Mouse (Mus musculus): ENCODE data around the gene Runx1. TPM values are rescaled to one million over a fixed set of nuclear protein-coding genes. Genes with fewer than 3 reads are reported as not detected.
A peak's percentile ranks its signal among the peaks of the same experiment; 100 is the strongest.

Gene Runx1
- polyA plus RNA-seq, 1 experiment from 2014 or later: 0.94 TPM

- H3K27ac ChIP-seq (ENCODE audit: low read depth, low read length): no peak overlapping the region
- H3K36me3 ChIP-seq (ENCODE audit: control insufficient read depth, insufficient read depth, low read length): no peaks in the 10 kb centered on the region
- no peak overlapping the region for H3K4me3 ChIP-seq (ENCODE audit: low read length)
- no peak for ATAC-seq
- no peak overlapping the region for H3K9ac ChIP-seq (ENCODE audit: low read depth, low read length)
- no peak overlapping the region for H3K4me2 ChIP-seq (ENCODE audit: low read length)
- no peaks in the 10 kb centered on the region; the same call in 1 of the 2 replicates for H3K27me3 ChIP-seq (replicated peaks; ENCODE audit: control insufficient read depth, insufficient read depth, low read length)
- peaks cover 5% of the 10 kb centered on the region; the same call in 1 of the 2 replicates for H3K4me1 ChIP-seq (ENCODE audit: control insufficient read depth, insufficient read depth, low read depth, low read length)
- 76% methylated on average over 12 of the region's 12 CpGs for WGBS
- H3K9me3 ChIP-seq (ENCODE audit: control insufficient read depth, low read length): no peaks in the 10 kb centered on the region
Observed at GRCm38 (mm10) chr16:92611641-92612149, 214.3 kb downstream of the Runx1 start.

- no peak for ATAC-seq
- Histone ChIP-seq H3K9me3 (ENCODE audit: control insufficient read depth, low read length) (no peaks in the 10 kb centered on the region), H3K36me3 (ENCODE audit: control insufficient read depth, insufficient read depth, low read length) (no peaks in the 10 kb centered on the region), H3K4me1 (ENCODE audit: control insufficient read depth, insufficient read depth, low read depth, low read length) (peaks cover 8% of the 10 kb centered on the region; the same call in 1 of the 2 replicates), H3K27me3 (replicated peaks; ENCODE audit: control insufficient read depth, insufficient read depth, low read length) (no peaks in the 10 kb centered on the region; the same call in 1 of the 2 replicates), H3K9ac (ENCODE audit: low read depth, low read length) (no peak overlapping the region), H3K4me2 (ENCODE audit: low read length) (no peak overlapping the region), H3K27ac (ENCODE audit: low read depth, low read length) (no peak overlapping the region), H3K4me3 (ENCODE audit: low read length) (no peak overlapping the region)
- 51% methylated on average over 8 of the region's 8 CpGs for WGBS
Observed at GRCm38 (mm10) chr16:92610464-92610863, 215.5 kb downstream of the Runx1 start.

DNA sequence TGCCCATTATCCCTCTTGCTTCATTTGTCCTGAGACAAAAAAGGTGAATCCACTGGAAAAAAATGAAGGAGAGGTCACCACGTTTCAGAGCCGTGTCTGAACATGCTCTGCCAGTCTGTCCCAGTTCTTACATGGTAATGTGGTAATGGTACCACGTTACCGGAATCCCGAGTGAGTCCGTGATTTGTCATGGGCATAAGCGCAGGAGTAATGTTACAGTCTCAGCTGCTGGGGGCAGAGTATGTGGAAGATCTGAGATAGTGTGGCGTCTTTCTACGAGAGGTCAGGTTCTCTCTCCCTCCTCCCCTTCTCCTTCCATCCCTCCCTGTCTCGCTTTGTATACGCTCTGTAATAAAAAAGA lies 216.3 kb downstream of the Runx1 start:
- ATAC-seq: no peak
- Histone ChIP-seq H3K36me3 (ENCODE audit: control insufficient read depth, insufficient read depth, low read length) (no peaks in the 10 kb centered on the region), H3K27me3 (replicated peaks; ENCODE audit: control insufficient read depth, insufficient read depth, low read length) (no peaks in the 10 kb centered on the region; the same call in 1 of the 2 replicates), H3K4me2 (ENCODE audit: low read length) (no peak overlapping the region), H3K4me1 (ENCODE audit: control insufficient read depth, insufficient read depth, low read depth, low read length) (peaks cover 10% of the 10 kb centered on the region; the same call in 1 of the 2 replicates), H3K9ac (ENCODE audit: low read depth, low read length) (no peak overlapping the region), H3K9me3 (ENCODE audit: control insufficient read depth, low read length) (no peaks in the 10 kb centered on the region), H3K27ac (ENCODE audit: low read depth, low read length) (no peak overlapping the region), H3K4me3 (ENCODE audit: low read length) (no peak overlapping the region)
- 59% methylated on average over 11 of the region's 11 CpGs for WGBS

GRCm38 (mm10) chr16:92609006-92609716 lies 216.8 kb downstream of the Runx1 start:
- no peak overlapping the region for H3K9ac ChIP-seq (ENCODE audit: low read depth, low read length)
- no peak overlapping the region for H3K4me3 ChIP-seq (ENCODE audit: low read length)
- H3K4me1 ChIP-seq (ENCODE audit: control insufficient read depth, insufficient read depth, low read depth, low read length): peaks cover 10% of the 10 kb centered on the region; the same call in 1 of the 2 replicates
- H3K36me3 ChIP-seq (ENCODE audit: control insufficient read depth, insufficient read depth, low read length): no peaks in the 10 kb centered on the region
- ATAC-seq: no peak
- no peak overlapping the region for H3K4me2 ChIP-seq (ENCODE audit: low read length)
- H3K9me3 ChIP-seq (ENCODE audit: control insufficient read depth, low read length): no peaks in the 10 kb centered on the region
- WGBS: 20% methylated on average over 8 of the region's 8 CpGs
- peaks cover under 1% of the 10 kb centered on the region for H3K27me3 ChIP-seq (replicated peaks; ENCODE audit: control insufficient read depth, insufficient read depth, low read length)
- H3K27ac ChIP-seq (ENCODE audit: low read depth, low read length): no peak overlapping the region

DNA sequence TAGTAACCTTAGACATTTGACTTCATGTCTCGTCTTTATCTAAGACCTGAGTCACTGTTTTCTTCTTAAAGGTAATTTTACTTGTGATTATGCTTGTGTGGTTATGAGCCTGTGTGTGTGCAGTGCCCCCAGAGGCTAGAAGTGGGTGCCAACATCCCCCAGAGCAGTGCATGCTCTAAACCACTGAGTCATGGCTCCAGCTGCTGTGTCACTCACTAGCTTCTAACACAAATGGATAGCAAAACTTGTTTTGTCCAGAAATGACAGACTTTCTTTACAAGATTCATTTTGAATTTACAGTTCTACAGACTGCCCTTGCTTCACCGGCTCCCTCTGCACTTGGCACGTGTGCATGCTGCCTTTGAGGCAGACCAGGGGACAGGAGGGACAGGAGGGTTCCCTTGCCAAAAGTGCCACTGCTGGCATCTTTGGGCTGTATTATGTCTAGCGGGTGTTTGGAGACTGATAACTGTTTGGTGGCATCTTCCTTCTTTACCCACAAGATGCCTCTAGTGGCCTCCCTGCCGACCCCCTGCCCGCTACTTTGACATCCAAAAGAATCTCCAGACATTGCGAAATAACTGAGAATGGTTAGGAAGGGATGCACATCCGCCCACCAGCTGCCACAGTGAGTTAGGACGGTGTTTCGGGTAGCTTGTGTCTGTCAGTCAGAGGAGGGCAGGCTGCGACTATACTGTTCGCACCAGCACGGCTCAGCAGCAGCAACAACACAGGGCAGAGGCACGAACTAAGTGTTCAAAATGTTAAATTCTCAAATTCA lies 217.6 kb downstream of the Runx1 start:
- 53% methylated on average over 14 of the region's 14 CpGs for whole genome bisulfite sequencing
- peaks cover 10% of the 10 kb centered on the region; the same call in 1 of the 2 replicates for H3K4me1 ChIP-seq (ENCODE audit: control insufficient read depth, insufficient read depth, low read depth, low read length)
- H3K27ac ChIP-seq (ENCODE audit: low read depth, low read length): no peak overlapping the region
- no peaks in the 10 kb centered on the region for H3K9me3 ChIP-seq (ENCODE audit: control insufficient read depth, low read length)
- H3K36me3 ChIP-seq (ENCODE audit: control insufficient read depth, insufficient read depth, low read length): no peaks in the 10 kb centered on the region
- H3K27me3 ChIP-seq (replicated peaks; ENCODE audit: control insufficient read depth, insufficient read depth, low read length): peaks cover 3% of the 10 kb centered on the region
- no peak overlapping the region for H3K4me3 ChIP-seq (ENCODE audit: low read length)
- ATAC-seq: no peak
- H3K9ac ChIP-seq (ENCODE audit: low read depth, low read length): no peak overlapping the region
- H3K4me2 ChIP-seq (ENCODE audit: low read length): no peak overlapping the region

- Histone ChIP-seq H3K9me3 (ENCODE audit: control insufficient read depth, low read length) (no peaks in the 10 kb centered on the region), H3K27ac (ENCODE audit: low read depth, low read length) (no peak overlapping the region), H3K9ac (ENCODE audit: low read depth, low read length) (no peak overlapping the region), H3K4me1 (ENCODE audit: control insufficient read depth, insufficient read depth, low read depth, low read length) (peaks cover 10% of the 10 kb centered on the region; the same call in 1 of the 2 replicates), H3K4me2 (ENCODE audit: low read length) (no peak overlapping the region), H3K27me3 (replicated peaks; ENCODE audit: control insufficient read depth, insufficient read depth, low read length) (peaks cover 3% of the 10 kb centered on the region), H3K4me3 (ENCODE audit: low read length) (no peak overlapping the region), H3K36me3 (ENCODE audit: control insufficient read depth, insufficient read depth, low read length) (no peaks in the 10 kb centered on the region)
- 83% methylated on average over 7 of the region's 7 CpGs for WGBS
- ATAC-seq: 0 out of 2 replicates have a peak, but pooled peaks have one; percentile 24
Observed at GRCm38 (mm10) chr16:92606491-92606965, 219.4 kb downstream of the Runx1 start.

GRCm38 (mm10) chr16:92605606-92606490 lies 220.1 kb downstream of the Runx1 start:
- Histone ChIP-seq H3K36me3 (ENCODE audit: control insufficient read depth, insufficient read depth, low read length) (no peaks in the 10 kb centered on the region), H3K27me3 (replicated peaks; ENCODE audit: control insufficient read depth, insufficient read depth, low read length) (peaks cover 3% of the 10 kb centered on the region), H3K9ac (ENCODE audit: low read depth, low read length) (peak overlapping the region; percentile 61), H3K4me2 (ENCODE audit: low read length) (peak overlapping the region; percentile 70), H3K9me3 (ENCODE audit: control insufficient read depth, low read length) (no peaks in the 10 kb centered on the region), H3K4me1 (ENCODE audit: control insufficient read depth, insufficient read depth, low read depth, low read length) (peaks cover 10% of the 10 kb centered on the region; the same call in 1 of the 2 replicates), H3K4me3 (ENCODE audit: low read length) (peak overlapping the region; percentile 47), H3K27ac (ENCODE audit: low read depth, low read length) (no peak overlapping the region)
- 10% methylated on average over 59 of the region's 64 CpGs for WGBS
- peak; percentile 79 for ATAC-seq

DNA sequence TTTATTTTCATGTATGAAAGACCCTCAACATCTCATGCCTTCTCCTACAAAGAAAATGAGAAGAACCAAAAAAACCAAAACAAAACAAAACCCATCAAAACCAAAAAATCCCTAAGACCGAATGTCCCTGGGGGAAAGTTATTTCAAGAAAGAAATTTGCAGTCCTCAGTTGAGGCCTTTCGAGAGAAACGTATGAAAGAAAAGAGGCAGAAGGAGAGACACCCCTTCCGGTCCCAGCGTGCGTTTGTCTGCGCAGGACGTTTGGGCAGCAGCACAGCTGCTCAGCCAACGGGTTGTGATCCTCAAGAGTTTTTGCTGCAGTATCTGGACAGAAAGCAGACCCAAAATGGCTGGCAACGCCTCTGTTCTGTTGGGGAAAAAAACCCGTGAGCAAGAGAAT lies 223.4 kb downstream of the Runx1 start:
- H3K4me1 ChIP-seq (ENCODE audit: control insufficient read depth, insufficient read depth, low read depth, low read length): peaks cover 4% of the 10 kb centered on the region; the same call in 1 of the 2 replicates
- no peak overlapping the region for H3K4me3 ChIP-seq (ENCODE audit: low read length)
- 85% methylated on average over 11 of the region's 11 CpGs for WGBS
- H3K27ac ChIP-seq (ENCODE audit: low read depth, low read length): no peak overlapping the region
- no peaks in the 10 kb centered on the region for H3K9me3 ChIP-seq (ENCODE audit: control insufficient read depth, low read length)
- H3K4me2 ChIP-seq (ENCODE audit: low read length): no peak overlapping the region
- H3K27me3 ChIP-seq (replicated peaks; ENCODE audit: control insufficient read depth, insufficient read depth, low read length): peaks cover 3% of the 10 kb centered on the region
- H3K36me3 ChIP-seq (ENCODE audit: control insufficient read depth, insufficient read depth, low read length): no peaks in the 10 kb centered on the region
- no peak for ATAC-seq
- H3K9ac ChIP-seq (ENCODE audit: low read depth, low read length): no peak overlapping the region

Data from hindbrain, embryonic 16.5 days (tissue).